Mouse (Mus musculus) heart, adult 18-20 months (tissue): ENCODE results near the gene Igfbp6. TPM values are rescaled to one million over a fixed set of nuclear protein-coding genes. Genes with fewer than 3 reads are reported as not detected.

Experiments used
- DNase-seq, 2 experiments: peaks; one replicate each; pipeline ENCODE4 v3.0.0; 2021 to 2022; ENCODE audit warnings: mixed read lengths in 1 of 2
- total RNA-seq, 2 experiments: library from RNA; stranded (reverse); gene quantifications; 2 replicates each; pipeline ENCODE4 v1.2.3; 2021

Gene Igfbp6
- total RNA-seq, 2 experiments from 2014 or later, result 23.3 to 39.7 TPM

- DNase-seq, result no peak
Observed at GRCm38 (mm10) chr15:102175736-102176319, 31.7 kb downstream of the Igfbp6 start.

GRCm38 (mm10) chr15:102176571-102177316 lies 32.6 kb downstream of the Igfbp6 start:
- peak in 1 of 2 experiments; percentile 22 for DNase-seq

GRCm38 (mm10) chr15:102177417-102177816 lies 33.3 kb downstream of the Igfbp6 start:
- no peak for DNase-seq

GRCm38 (mm10) chr15:102178279-102178678 lies 34.1 kb downstream of the Igfbp6 start:
- peak; percentile 74 to 94 for DNase-seq

GRCm38 (mm10) chr15:102179106-102179505 lies 34.9 kb downstream of the Igfbp6 start:
- no peak for DNase-seq

- no peak for DNase-seq
Observed at GRCm38 (mm10) chr15:102179924-102180323, 35.8 kb downstream of the Igfbp6 start.

GRCm38 (mm10) chr15:102183076-102183475 lies 38.9 kb downstream of the Igfbp6 start:
- DNase-seq, result no peak

- DNase-seq, result no peak
Observed at GRCm38 (mm10) chr15:102186239-102186638, 42.1 kb downstream of the Igfbp6 start.

- DNase-seq, result peak; percentile 54 to 67
Observed at GRCm38 (mm10) chr15:102188096-102188495, 43.9 kb downstream of the Igfbp6 start.

- no peak for DNase-seq
Observed at GRCm38 (mm10) chr15:102188883-102189282, 44.7 kb downstream of the Igfbp6 start.

GRCm38 (mm10) chr15:102191699-102192098 lies 47.5 kb downstream of the Igfbp6 start:
- no peak for DNase-seq

- no peak for DNase-seq
Observed at GRCm38 (mm10) chr15:102192271-102192812, 48.2 kb downstream of the Igfbp6 start.

- no peak for DNase-seq
Observed at GRCm38 (mm10) chr15:102192820-102193386, 48.7 kb downstream of the Igfbp6 start.

- DNase-seq, result no peak
Observed at GRCm38 (mm10) chr15:102193652-102194051, 49.5 kb downstream of the Igfbp6 start.

- no peak for DNase-seq
Observed at GRCm38 (mm10) chr15:102194439-102194838, 50.3 kb downstream of the Igfbp6 start.

GRCm38 (mm10) chr15:102195373-102195772 lies 51.2 kb downstream of the Igfbp6 start:
- no peak for DNase-seq

GRCm38 (mm10) chr15:102198841-102199240 lies 54.7 kb downstream of the Igfbp6 start:
- DNase-seq, result peak in 1 of 2 experiments; percentile 35

Other genes starting within 250 kb of the Igfbp6 start
- under 1 TPM in 1 of 2 experiments, not detected in 1; 0.33 TPM for gene Krt4, start 219.6 kb upstream of the Igfbp6 start, total RNA-seq
- gene Krt79, start 204.0 kb upstream of the Igfbp6 start, total RNA-seq, result not detected
- gene Krt78, start 190.1 kb upstream of the Igfbp6 start, total RNA-seq, result under 1 TPM in 1 of 2 experiments, not detected in 1; 0.07 TPM
- 1 to 10 TPM; 1.5 to 3.0 TPM for gene Krt8, start 139.9 kb upstream of the Igfbp6 start, total RNA-seq
- gene Krt18, start 116.2 kb upstream of the Igfbp6 start, total RNA-seq, result 1 to 10 TPM; 2.8 to 3.7 TPM
- gene Eif4b, start 70.6 kb upstream of the Igfbp6 start, total RNA-seq, result 100 to 1,000 TPM; 151 to 167 TPM
- 100 to 1,000 TPM; 109 to 123 TPM for gene Tns2, start 43.9 kb upstream of the Igfbp6 start, total RNA-seq
- gene Spryd3, start 8.1 kb upstream of the Igfbp6 start, total RNA-seq, result 10 to 100 TPM; 14.4 to 15.3 TPM
- not detected for gene Soat2, start 6.2 kb downstream of the Igfbp6 start, total RNA-seq
- 10 to 100 TPM; 30.6 to 31.5 TPM for gene Zfp740, start 58.9 kb downstream of the Igfbp6 start, total RNA-seq
- 10 to 100 TPM; 17.0 to 22.6 TPM for gene Csad, start 60.4 kb downstream of the Igfbp6 start, total RNA-seq
- gene Itgb7, start 87.6 kb downstream of the Igfbp6 start, total RNA-seq, result 1 to 10 TPM; 2.9 to 9.9 TPM
- 10 to 100 TPM; 13.5 to 16.7 TPM for gene Rarg, start 113.2 kb downstream of the Igfbp6 start, total RNA-seq
- not detected for gene Gm9918, start 126.2 kb downstream of the Igfbp6 start, total RNA-seq
- 10 to 100 TPM; 18.4 to 18.9 TPM for gene Mfsd5, start 135.1 kb downstream of the Igfbp6 start, total RNA-seq
- gene Espl1, start 151.9 kb downstream of the Igfbp6 start, total RNA-seq, result under 1 TPM; 0.54 to 0.92 TPM
- gene Pfdn5, start 181.8 kb downstream of the Igfbp6 start, total RNA-seq, result 100 to 1,000 TPM; 340 to 348 TPM
- gene Myg1, start 187.3 kb downstream of the Igfbp6 start, total RNA-seq, result 10 to 100 TPM; 25.0 to 26.0 TPM
- 10 to 100 TPM in 1 of 2 experiments, 1 to 10 TPM in 1; 9.8 to 12.1 TPM for gene Aaas, start 206.4 kb downstream of the Igfbp6 start, total RNA-seq
- not detected for gene Sp7, start 222.8 kb downstream of the Igfbp6 start, total RNA-seq